Mouse (Mus musculus): Measurements from ENCODE around the gene Fam83b.

Gene Fam83b

GRCm38 (mm10) chr9:76518665-76519064 lies 48.3 kb downstream of the Fam83b start:
- no peak for DNase-seq

GRCm38 (mm10) chr9:76505650-76506049 lies 61.3 kb downstream of the Fam83b start:
- DNase-seq = no peak

DNA sequence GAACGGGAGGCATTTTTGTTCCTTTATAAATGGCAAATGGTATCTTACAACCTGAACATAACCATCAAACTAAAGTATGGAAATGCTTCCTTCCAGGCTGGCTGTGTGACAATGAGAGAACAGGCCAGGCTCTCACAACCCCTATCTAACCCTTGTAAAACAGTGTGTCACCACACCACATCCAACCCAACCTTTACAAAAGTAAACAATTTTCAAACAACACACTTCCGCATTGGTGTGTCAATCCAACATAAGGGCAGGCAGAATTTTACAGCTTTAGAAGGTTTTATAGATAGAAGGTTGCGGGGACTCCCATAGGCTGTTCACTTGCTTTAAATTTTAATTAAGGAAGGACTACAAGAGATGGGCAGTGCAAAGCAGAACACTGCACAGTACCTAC lies 77.2 kb downstream of the Fam83b start:
- DNase-seq = no peak

- no peak for DNase-seq
Measured at GRCm38 (mm10) chr9:76480088-76480487, 86.8 kb downstream of the Fam83b start.

DNA sequence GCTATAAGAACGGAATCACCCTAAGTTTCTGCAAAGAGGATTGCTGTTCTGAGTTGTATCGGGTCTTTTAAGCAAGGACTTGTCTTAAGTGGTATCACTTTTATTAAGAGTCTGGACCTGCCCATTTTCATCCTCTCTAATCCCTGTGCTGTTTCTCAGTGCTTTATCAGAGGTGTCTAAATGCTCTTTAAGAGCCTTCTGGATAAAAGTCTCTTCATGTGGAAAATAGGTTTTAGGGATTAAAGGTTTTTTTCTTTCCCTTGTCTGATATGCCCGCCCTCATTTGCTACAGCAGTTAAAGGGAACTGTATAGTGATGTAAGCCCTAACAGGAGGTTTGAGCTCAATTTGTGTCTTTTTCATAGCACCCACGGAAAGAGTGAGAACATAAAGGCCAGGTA lies 97.4 kb downstream of the Fam83b start:
- DNase-seq = no peak

- DNase-seq = no peak
Measured at GRCm38 (mm10) chr9:76461547-76461946, 105.4 kb downstream of the Fam83b start.

- no peak for DNase-seq
Measured at GRCm38 (mm10) chr9:76455703-76456102, 111.2 kb downstream of the Fam83b start.

All from thymus, postnatal 36 days (tissue).